Mouse (Mus musculus) kidney, adult 18-20 months (tissue): ENCODE results near the gene Lefty2.
"Not testable (repeated sequence)": the region's sequence is repeated elsewhere in the genome, so short reads cannot be mapped to it uniquely, and the experiment has no call there.

Experiments
- DNase-seq: peaks from one replicate; pipeline ENCODE4 v3.0.0; 2021

Lefty2 gene

GRCm38 (mm10) chr1:180892808-180893207 lies at the start of gene Lefty2:
Lefty2 (plus strand) TSS chr1:180893108.
- no peak for DNase-seq

- peak; percentile 78 for DNase-seq
These were observed 44.8 kb upstream of the Lefty2 start for GRCm38 (mm10) chr1:180848114-180848510.

GRCm38 (mm10) chr1:180848511-180849241 lies 44.2 kb upstream of the Lefty2 start:
- peak; percentile 67 for DNase-seq

GRCm38 (mm10) chr1:180849701-180850301 lies 43.1 kb upstream of the Lefty2 start:
- no peak for DNase-seq

- DNase-seq = peak; percentile 100
These were observed 42.3 kb upstream of the Lefty2 start, which contains the start of gene Sde2 for GRCm38 (mm10) chr1:180850316-180851270. Sde2 (plus strand) TSS chr1:180851127.

GRCm38 (mm10) chr1:180858763-180859162 lies 34.1 kb upstream of the Lefty2 start:
- DNase-seq = no peak

- no peak for DNase-seq
These were observed 32.9 kb upstream of the Lefty2 start for GRCm38 (mm10) chr1:180860030-180860429.

GRCm38 (mm10) chr1:180863606-180864005 lies 29.3 kb upstream of the Lefty2 start:
- peak; percentile 6 for DNase-seq

- no peak for DNase-seq
These were observed 26.9 kb upstream of the Lefty2 start for GRCm38 (mm10) chr1:180866001-180866400.

GRCm38 (mm10) chr1:180870122-180870650 lies 22.7 kb upstream of the Lefty2 start:
- DNase-seq = no peak

- peak; percentile 40 for DNase-seq
These were observed 18.9 kb upstream of the Lefty2 start for GRCm38 (mm10) chr1:180873861-180874484.

GRCm38 (mm10) chr1:180874615-180875014 lies 18.3 kb upstream of the Lefty2 start:
- no peak for DNase-seq

- no peak for DNase-seq
These were observed 17.8 kb upstream of the Lefty2 start for GRCm38 (mm10) chr1:180875126-180875525.

- no peak for DNase-seq
These were observed 15.4 kb upstream of the Lefty2 start for GRCm38 (mm10) chr1:180877466-180877865.

- DNase-seq = no peak
These were observed 11.1 kb upstream of the Lefty2 start for GRCm38 (mm10) chr1:180881768-180882167.

GRCm38 (mm10) chr1:180883731-180884130 lies 9.2 kb upstream of the Lefty2 start:
- DNase-seq = no peak

GRCm38 (mm10) chr1:180884484-180884883 lies 8.4 kb upstream of the Lefty2 start:
- DNase-seq = no peak

- DNase-seq = peak; percentile 70
These were observed 4.3 kb upstream of the Lefty2 start for GRCm38 (mm10) chr1:180888556-180889042.

- DNase-seq = no peak
These were observed 3.7 kb upstream of the Lefty2 start for GRCm38 (mm10) chr1:180889172-180889571.

- DNase-seq = no peak
These were observed 3.1 kb upstream of the Lefty2 start for GRCm38 (mm10) chr1:180889841-180890240.

- not testable (repeated sequence) for DNase-seq
These were observed 1.4 kb downstream of the Lefty2 start for GRCm38 (mm10) chr1:180894088-180894987.
